Mouse (Mus musculus) liver, postnatal 0 days (tissue): ENCODE data around the gene Hsd17b1.

Experiments used
- CTCF ChIP-seq: sonication (generic); IDR thresholded peaks from 2 replicates; pipeline ENCODE4 v1.5.1; 2016; ENCODE audit warnings: antibody characterized with exemption, low read depth
- EP300 ChIP-seq: IDR thresholded peaks from 2 replicates; pipeline ENCODE4 v1.6.1; 2016; ENCODE audit warnings: antibody characterized with exemption, low read depth, mild to moderate bottlenecking

DNA sequence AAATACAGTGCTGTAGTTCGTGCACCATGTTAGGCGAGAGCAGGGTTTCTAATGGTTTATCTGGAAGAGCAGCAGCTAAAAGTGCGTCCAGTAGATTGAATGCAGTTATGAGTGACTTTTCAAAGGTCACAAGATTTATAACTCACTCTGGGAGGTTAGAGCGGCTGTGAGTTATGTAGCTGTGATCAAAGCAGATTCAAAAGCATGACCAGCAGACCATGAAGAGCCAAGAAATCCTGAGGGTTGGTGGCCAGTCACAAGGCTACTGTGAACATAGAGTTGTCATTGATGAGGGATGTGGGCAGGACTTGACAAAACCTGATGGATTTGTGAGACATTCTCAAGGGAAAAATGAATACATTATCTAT is 42.9 kb upstream of the Hsd17b1 start:
- TF ChIP-seq EP300 (no peak), CTCF (no peak)
